Mouse (Mus musculus) layer of hippocampus, adult 9-10 months (tissue): ENCODE data around the gene Ccdc74a.

ENCODE experiments used
- DNase-seq: peaks from one replicate; pipeline ENCODE4 v3.0.0; 2022; ENCODE audit warnings: low spot score

Gene Ccdc74a

GRCm38 (mm10) chr16:17642311-17642710 lies 4.0 kb upstream of the Ccdc74a start:
- DNase-seq = no peak

DNA sequence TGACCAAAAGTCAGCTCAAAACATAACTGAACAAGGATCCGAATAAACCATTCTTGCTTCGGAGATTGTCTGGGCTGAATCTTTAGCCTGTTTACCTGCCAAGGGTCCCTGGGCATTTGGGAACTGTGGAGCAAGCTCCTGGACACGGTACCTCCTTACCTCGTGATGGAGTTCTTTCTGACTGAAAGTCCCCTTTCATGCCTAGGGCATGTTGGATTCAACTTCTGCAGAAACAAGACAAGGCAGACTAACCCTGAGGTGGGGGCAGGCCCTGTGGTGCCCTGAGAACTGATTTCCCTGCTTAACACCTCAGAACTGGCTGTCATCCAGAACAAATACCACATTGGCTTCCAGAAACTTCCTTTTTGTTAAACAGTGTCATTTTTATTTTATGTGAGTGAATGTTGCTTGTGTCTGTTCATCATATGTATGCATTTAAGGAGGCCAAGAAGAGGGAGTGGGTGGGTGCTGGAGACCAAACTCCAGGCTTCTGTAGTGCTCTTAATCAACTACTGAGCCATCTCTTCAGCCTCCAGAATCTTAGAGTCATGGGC lies 2.8 kb upstream of the Ccdc74a start:
- no peak for DNase-seq

DNA sequence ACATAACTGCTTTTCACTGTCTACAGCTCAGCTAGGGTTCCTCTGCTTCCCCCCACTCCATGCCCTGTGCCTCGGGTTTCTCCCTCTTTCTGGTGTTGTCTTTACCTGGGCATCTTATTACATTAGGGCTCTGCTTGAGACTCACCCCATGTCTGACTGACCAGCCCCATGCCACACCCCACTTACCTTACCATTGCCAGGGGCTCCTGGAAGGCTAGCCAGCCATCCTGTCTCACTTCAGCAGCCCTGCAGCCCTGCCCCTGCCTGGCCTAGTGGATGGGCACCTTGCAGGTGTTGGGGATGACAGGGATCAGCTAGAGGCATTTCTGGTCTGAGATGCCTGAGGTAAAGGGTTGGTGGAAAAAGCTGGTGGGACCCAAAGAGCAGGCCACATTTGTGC lies 886 bp downstream of the Ccdc74a start:
- no peak for DNase-seq

- DNase-seq = no peak
Observed at GRCm38 (mm10) chr16:17647566-17648340, 1.5 kb downstream of the Ccdc74a start.

GRCm38 (mm10) chr16:17649925-17650605 lies 3.8 kb downstream of the Ccdc74a start:
- no peak for DNase-seq

- no peak for DNase-seq
Observed at GRCm38 (mm10) chr16:17650711-17651110, 4.4 kb downstream of the Ccdc74a start.

GRCm38 (mm10) chr16:17652607-17653006 lies 6.3 kb downstream of the Ccdc74a start:
- DNase-seq = no peak

- DNase-seq = no peak
Observed at GRCm38 (mm10) chr16:17653601-17654000, 7.3 kb downstream of the Ccdc74a start.

DNA sequence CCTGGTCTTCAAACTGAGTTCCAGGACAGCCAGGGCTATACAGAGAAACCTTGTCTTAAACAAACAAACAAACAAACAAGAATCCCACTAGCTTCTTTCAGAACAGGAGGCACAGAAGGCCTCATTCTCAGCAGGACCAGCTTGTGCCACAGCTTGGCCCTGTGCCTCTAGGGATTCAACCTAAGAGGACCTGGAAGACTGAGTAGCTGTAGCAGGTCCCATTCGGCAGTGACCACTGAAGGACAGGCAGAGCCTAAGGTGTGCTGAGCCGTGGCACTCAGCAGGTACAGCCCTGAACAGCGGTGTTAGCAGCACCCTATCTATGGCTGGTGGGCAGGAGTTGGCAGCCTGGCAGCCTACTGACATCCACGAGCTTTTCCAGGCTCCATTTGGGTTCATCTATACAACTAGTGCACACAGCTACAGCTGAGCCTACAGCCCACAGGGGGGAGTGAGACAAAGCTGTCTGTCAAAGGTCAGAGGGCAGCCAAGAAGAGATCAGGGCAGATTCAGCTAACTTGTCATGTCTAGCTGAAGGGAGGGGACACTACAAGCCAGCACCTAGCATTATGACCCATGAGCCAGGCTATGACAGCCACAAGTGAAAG lies 8.0 kb downstream of the Ccdc74a start:
- no peak for DNase-seq

DNA sequence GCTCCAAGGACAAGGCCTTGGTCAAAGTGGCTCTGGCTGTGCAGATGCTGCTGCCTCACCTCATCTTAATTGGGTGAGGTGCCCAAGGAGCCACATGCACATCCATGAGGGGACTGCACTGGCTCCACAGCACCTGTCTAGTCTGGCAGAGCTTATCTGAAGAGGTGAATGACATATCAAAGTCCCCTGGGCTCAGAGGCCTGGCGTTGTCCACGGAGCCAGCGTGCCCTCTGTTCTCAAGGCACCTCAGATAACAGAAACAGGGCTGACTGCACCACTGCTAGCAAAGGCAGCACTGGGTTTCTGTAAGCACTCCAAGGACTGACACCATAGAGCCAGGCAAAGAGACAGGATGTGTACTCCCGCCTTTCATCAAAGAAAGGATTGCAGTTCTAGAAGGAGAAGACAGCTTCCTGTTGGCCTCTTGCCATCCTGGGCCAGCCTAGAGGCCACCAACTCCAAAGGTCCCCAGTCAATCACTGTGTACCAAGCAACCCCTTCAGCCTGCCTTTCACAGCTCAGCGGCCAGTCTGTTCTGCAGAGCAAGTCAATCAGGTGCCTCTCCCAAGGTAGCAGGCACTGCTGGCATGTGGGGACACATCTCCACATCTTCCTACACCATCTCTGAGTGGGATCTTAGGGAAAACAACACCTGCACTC lies 10.1 kb downstream of the Ccdc74a start:
- DNase-seq = no peak

GRCm38 (mm10) chr16:17665568-17665967 lies 19.3 kb downstream of the Ccdc74a start:
- DNase-seq = no peak

- DNase-seq = no peak
Observed at GRCm38 (mm10) chr16:17669886-17670285, 23.6 kb downstream of the Ccdc74a start.

DNA sequence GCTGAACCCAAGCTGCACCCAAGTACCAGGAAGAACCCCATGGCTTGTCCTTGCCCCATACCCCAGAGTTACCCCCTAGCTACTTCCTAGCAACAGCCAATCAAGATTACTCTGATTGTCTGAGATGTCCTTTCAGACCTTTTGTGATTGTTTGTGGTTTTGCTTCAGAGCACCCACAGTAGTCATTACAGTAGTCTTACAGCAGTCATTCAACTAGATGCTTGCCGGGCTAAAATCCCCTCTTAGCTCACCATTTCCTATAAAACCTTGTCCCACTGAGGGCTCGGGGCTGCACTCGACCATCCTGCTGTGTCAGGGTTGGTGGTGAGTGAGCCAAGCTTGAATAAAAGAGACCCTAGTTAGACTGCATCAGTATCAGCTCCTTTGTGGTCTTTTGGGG lies 48.6 kb downstream of the Ccdc74a start:
- no peak for DNase-seq
